Mouse (Mus musculus) CH12.LX (cell line): ENCODE results near the gene Plekhj1.

Source experiments
- BHLHE40 ChIP-seq: IDR thresholded peaks from 2 replicates; pipeline ENCODE4 v1.6.1; 2011; ENCODE audit warnings: mild to moderate bottlenecking, low read depth, low read length, improper control_type of control experiment
- CTCF ChIP-seq, 2 experiments: IDR thresholded peaks in 1 of 2; conservative IDR thresholded peaks in 1 of 2; 2 replicates each; pipeline ENCODE4 v1.5.1; 2011 to 2012; ENCODE audit warnings: low read depth in 2 of 2, low read length in 2 of 2, improper control_type of control experiment in 1 of 2, inconsistent platforms in 1 of 2, mild to moderate bottlenecking in 1 of 2, moderate library complexity in 1 of 2
- JUND ChIP-seq: conservative IDR thresholded peaks from 2 replicates; pipeline ENCODE4 v1.6.1; 2011; ENCODE audit warnings: low read depth, low read length, improper control_type of control experiment
- MAFK ChIP-seq: IDR thresholded peaks from 2 replicates; pipeline ENCODE4 v1.6.1; 2011; ENCODE audit warnings: low read length, improper control_type of control experiment; ENCODE audit not compliant: insufficient replicate concordance
- POLR2A ChIP-seq: IDR thresholded peaks from 2 replicates; pipeline ENCODE4 v1.6.1; 2011; ENCODE audit warnings: low read depth, mild to moderate bottlenecking, improper control_type of control experiment, low read length
- UBTF ChIP-seq: IDR thresholded peaks from 2 replicates; pipeline ENCODE4 v1.6.1; 2012; ENCODE audit warnings: low read depth, mild to moderate bottlenecking, inconsistent platforms, low read length, improper control_type of control experiment, moderate library complexity
- USF1 ChIP-seq: IDR thresholded peaks from 2 replicates; pipeline ENCODE4 v1.6.1; 2014; ENCODE audit warnings: low read depth, mild to moderate bottlenecking, inconsistent platforms, low read length, improper control_type of control experiment

- TF ChIP-seq POLR2A (no peak), MAFK (no peak), CTCF (conservative IDR thresholded peaks at IDR 0.05 in 1 of 2, IDR thresholded peaks at IDR 0.05 in 1 of 2; ENCODE audit: low read depth in 2 of 2, low read length in 2 of 2) (no peak), BHLHE40 (no peak), JUND (no peak), UBTF (no peak), USF1 (no peak)
Observed at GRCm38 (mm10) chr10:80804916-80805315, 6.5 kb upstream of the Plekhj1 start, which contains the start of gene Amh.
